Comparison of ENCODE assay signal across 8 mouse cellular contexts in the genomic region with DNA sequence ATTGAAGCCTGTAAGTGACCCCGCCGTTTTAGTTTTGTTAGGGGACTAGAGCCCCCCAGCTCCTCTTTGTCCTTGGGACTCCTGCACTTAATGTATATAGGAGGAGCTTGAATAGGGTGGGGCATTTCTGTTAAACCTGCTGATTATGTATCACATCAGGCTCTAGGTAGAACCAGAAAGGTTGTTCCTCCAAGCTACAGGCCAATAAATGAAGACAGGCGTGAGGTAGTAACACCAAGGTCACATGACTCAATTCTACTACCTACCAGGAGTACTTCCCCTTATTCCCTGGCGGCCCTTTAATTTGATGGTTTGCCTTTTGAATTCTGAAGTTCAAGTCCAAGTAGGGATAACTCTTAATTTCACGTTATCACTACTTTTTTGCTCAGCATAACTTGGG. TPM values are rescaled to one million over a fixed set of nuclear protein-coding genes. Genes with fewer than 3 reads are reported as not detected.
A peak's percentile ranks its signal among the peaks of the same experiment; 100 is the strongest.
DNase-seq lines count a peak whose midpoint lies in the region; ATAC-seq lines count a peak whose summit lies in the region.

No protein-coding gene starts in this region.

- ATAC-seq in kidney, embryonic 14.5 days (ENCODE audit: low FRiP score, low TSS enrichment), result no peak; the same call in 1 of the 2 replicates
- no peak for ATAC-seq in hindbrain, embryonic 11.5 days (ENCODE audit: low FRiP score)
- ATAC-seq in midbrain, embryonic 11.5 days (ENCODE audit: low FRiP score), result no peak
- no peak for ATAC-seq in frontal cortex, adult (ENCODE audit: low TSS enrichment)

- peak overlapping the region; percentile 87 for H3K27ac ChIP-seq in kidney, embryonic 14.5 days (ENCODE audit: low read depth, low read length)
- H3K27ac ChIP-seq in hindbrain, embryonic 11.5 days (ENCODE audit: low read depth, low read length), result peak overlapping the region; percentile 86; the same call in 1 of the 2 replicates
- peak overlapping the region; percentile 83 for H3K27ac ChIP-seq in midbrain, embryonic 11.5 days (ENCODE audit: low read depth, low read length)

- H3K4me3 ChIP-seq in kidney, embryonic 14.5 days (ENCODE audit: low read length), result peak overlapping the region; percentile 86
- H3K4me3 ChIP-seq in hindbrain, embryonic 11.5 days (ENCODE audit: low read depth, low read length), result peak overlapping the region; percentile 98
- peak overlapping the region; percentile 98 for H3K4me3 ChIP-seq in midbrain, embryonic 11.5 days (ENCODE audit: low read depth, low read length)

- H3K27me3 ChIP-seq in kidney, embryonic 14.5 days (ENCODE audit: control insufficient read depth, insufficient read depth, low read length), result no peaks in the 10 kb centered on the region
- H3K27me3 ChIP-seq in hindbrain, embryonic 11.5 days (ENCODE audit: control insufficient read depth, insufficient read depth, low read length), result no peaks in the 10 kb centered on the region
- H3K27me3 ChIP-seq in midbrain, embryonic 11.5 days (ENCODE audit: control insufficient read depth, insufficient read depth, low read length), result no peaks in the 10 kb centered on the region

- peak overlapping the region; percentile 85 for H3K9ac ChIP-seq in kidney, embryonic 14.5 days (ENCODE audit: low read depth, low read length)
- H3K9ac ChIP-seq in hindbrain, embryonic 11.5 days (ENCODE audit: low read depth, low read length), result peak overlapping the region; percentile 92
- H3K9ac ChIP-seq in midbrain, embryonic 11.5 days (ENCODE audit: low read length), result peak overlapping the region; percentile 94

- WGBS in kidney, embryonic 14.5 days, result 17% methylated on average over 5 of the region's 5 CpGs
- WGBS in hindbrain, embryonic 11.5 days, result 24% methylated on average over 5 of the region's 5 CpGs
- 26% methylated on average over 5 of the region's 5 CpGs for WGBS in midbrain, embryonic 11.5 days

- peak overlapping the region; percentile 85 for H3K4me2 ChIP-seq in kidney, embryonic 14.5 days (replicated peaks; ENCODE audit: low read depth, low read length)
- peak overlapping the region; percentile 83 for H3K4me2 ChIP-seq in hindbrain, embryonic 11.5 days (replicated peaks; ENCODE audit: low read depth, low read length)
- peak overlapping the region; percentile 91 for H3K4me2 ChIP-seq in midbrain, embryonic 11.5 days

- H3K9me3 ChIP-seq in kidney, embryonic 14.5 days (ENCODE audit: control insufficient read depth, low read length), result no peaks in the 10 kb centered on the region
- no peaks in the 10 kb centered on the region for H3K9me3 ChIP-seq in hindbrain, embryonic 11.5 days (ENCODE audit: control insufficient read depth, low read length)
- H3K9me3 ChIP-seq in midbrain, embryonic 11.5 days (ENCODE audit: control insufficient read depth, low read length), result no peaks in the 10 kb centered on the region

- H3K36me3 ChIP-seq in kidney, embryonic 14.5 days (ENCODE audit: control insufficient read depth, insufficient read depth, low read length), result peaks cover 7% of the 10 kb centered on the region
- no peaks in the 10 kb centered on the region for H3K36me3 ChIP-seq in hindbrain, embryonic 11.5 days (ENCODE audit: control insufficient read depth, insufficient read depth, low read length)
- H3K36me3 ChIP-seq in midbrain, embryonic 11.5 days (ENCODE audit: control insufficient read depth, insufficient read depth, low read length), result no peaks in the 10 kb centered on the region

- DNase-seq in kidney, adult 18-20 months, result no peak
- peak; percentile 31 for DNase-seq in NIH3T3 (ENCODE audit: low read depth)
- DNase-seq in hindbrain, embryonic 11.5 days (ENCODE audit: low spot score), result no peak
- DNase-seq in midbrain, embryonic 11.5 days (ENCODE audit: low spot score, missing footprints), result no peak
- DNase-seq in right cerebral cortex, adult 2 months (ENCODE audit: low spot score in 2 of 2), result no peak
- DNase-seq in urinary bladder, postnatal 14 days (ENCODE audit: low spot score), result no peak

- H3K4me1 ChIP-seq in kidney, embryonic 14.5 days (ENCODE audit: control insufficient read depth, insufficient read depth, low read length), result peaks cover 23% of the 10 kb centered on the region
- H3K4me1 ChIP-seq in hindbrain, embryonic 11.5 days (replicated peaks; ENCODE audit: control insufficient read depth, insufficient read depth, low read length), result 0 out of 2 replicates have a peak, but pooled peaks cover 2% of the 10 kb centered on the region
- peaks cover 14% of the 10 kb centered on the region for H3K4me1 ChIP-seq in midbrain, embryonic 11.5 days (ENCODE audit: control insufficient read depth, insufficient read depth, low read length)

RNA-seq across cellular contexts. Expression of a gene that starts 0.9 kb away (rescaled TPM):
- polyA plus RNA-seq in kidney, embryonic 14.5 days (2014; fragmentation: Nextera tagmentation; extraction: Ambion mirVana), result 135 and 225 TPM in 2 replicates
- 242 and 254 TPM in 2 replicates for polyA plus RNA-seq in hindbrain, embryonic 11.5 days (2014; fragmentation: Nextera tagmentation; extraction: Ambion mirVana)
- polyA plus RNA-seq in midbrain, embryonic 11.5 days (2014; fragmentation: Nextera tagmentation; extraction: Ambion mirVana), result 236 and 248 TPM in 2 replicates

RNA-seq across cellular contexts. Expression of a gene that starts 16.2 kb away (rescaled TPM):
- polyA plus RNA-seq in kidney, embryonic 14.5 days (2014; fragmentation: Nextera tagmentation; extraction: Ambion mirVana), result 347 and 389 TPM in 2 replicates
- polyA plus RNA-seq in hindbrain, embryonic 11.5 days (2014; fragmentation: Nextera tagmentation; extraction: Ambion mirVana), result 229 and 245 TPM in 2 replicates
- polyA plus RNA-seq in midbrain, embryonic 11.5 days (2014; fragmentation: Nextera tagmentation; extraction: Ambion mirVana), result 222 and 239 TPM in 2 replicates

RNA-seq across cellular contexts. Expression of a gene that starts 30.4 kb away (rescaled TPM):
- polyA plus RNA-seq in kidney, embryonic 14.5 days (2014; fragmentation: Nextera tagmentation; extraction: Ambion mirVana), result 15.5 and 18.6 TPM in 2 replicates
- 23.8 and 24.5 TPM in 2 replicates for polyA plus RNA-seq in hindbrain, embryonic 11.5 days (2014; fragmentation: Nextera tagmentation; extraction: Ambion mirVana)
- polyA plus RNA-seq in midbrain, embryonic 11.5 days (2014; fragmentation: Nextera tagmentation; extraction: Ambion mirVana), result 23.1 and 23.4 TPM in 2 replicates

RNA-seq across cellular contexts. Expression of a gene that starts 35.3 kb away (rescaled TPM):
- 32.6 and 44.0 TPM in 2 replicates for polyA plus RNA-seq in kidney, embryonic 14.5 days (2014; fragmentation: Nextera tagmentation; extraction: Ambion mirVana)
- 30.5 and 31.2 TPM in 2 replicates for polyA plus RNA-seq in hindbrain, embryonic 11.5 days (2014; fragmentation: Nextera tagmentation; extraction: Ambion mirVana)
- 37.2 and 37.5 TPM in 2 replicates for polyA plus RNA-seq in midbrain, embryonic 11.5 days (2014; fragmentation: Nextera tagmentation; extraction: Ambion mirVana)

RNA-seq across cellular contexts. Expression of a gene that starts 38.5 kb away (rescaled TPM):
- 12.7 and 19.3 TPM in 2 replicates for polyA plus RNA-seq in kidney, embryonic 14.5 days (2014; fragmentation: Nextera tagmentation; extraction: Ambion mirVana)
- polyA plus RNA-seq in hindbrain, embryonic 11.5 days (2014; fragmentation: Nextera tagmentation; extraction: Ambion mirVana), result 9.5 and 12.3 TPM in 2 replicates
- polyA plus RNA-seq in midbrain, embryonic 11.5 days (2014; fragmentation: Nextera tagmentation; extraction: Ambion mirVana), result 7.5 and 8.6 TPM in 2 replicates
